Mouse (Mus musculus): ENCODE measurements at regions not wholly inside any gene's neighbourhood (a gene's known extent, or its start where the extent isn't known, plus 50 kb on each side); places are given as distances from the start of the nearest gene placed in this dataset.

GRCm38 (mm10) chr4:78970751-78971150, 759.0 kb upstream of the Ptprd start:
- ATAC-seq (ENCODE audit: low FRiP score), result no peak
- whole genome bisulfite sequencing, result 94% methylated on average over 2 of the region's 2 CpGs

GRCm38 (mm10) chr4:78943561-78943960, 731.8 kb upstream of the Ptprd start:
- WGBS, result 85% methylated on average over 1 of the region's 1 CpGs
- Histone ChIP-seq H3K4me3 (replicated peaks; ENCODE audit: low read length) (no peak overlapping the region), H3K36me3 (replicated peaks; ENCODE audit: control insufficient read depth, insufficient read depth) (no peaks in the 10 kb centered on the region), H3K4me2 (replicated peaks) (no peak overlapping the region), H3K4me1 (replicated peaks; ENCODE audit: control insufficient read depth, insufficient read depth, low read length) (no peaks in the 10 kb centered on the region), H3K9me3 (ENCODE audit: control insufficient read depth, low read length) (no peaks in the 10 kb centered on the region), H3K27ac (no peak overlapping the region), H3K9ac (no peak overlapping the region), H3K27me3 (ENCODE audit: control insufficient read depth, insufficient read depth, low read length) (no peaks in the 10 kb centered on the region)
- DNase-seq (ENCODE audit: low spot score) (no peak), ATAC-seq (ENCODE audit: low FRiP score) (no peak)

More at GRCm38 (mm10) chr4:78970751-78971150, 759.0 kb upstream of the Ptprd start:
- no peaks in the 10 kb centered on the region for H3K27me3 ChIP-seq (ENCODE audit: control insufficient read depth, insufficient read depth, low read length)
- no peaks in the 10 kb centered on the region for H3K36me3 ChIP-seq (replicated peaks; ENCODE audit: control insufficient read depth, insufficient read depth)
- no peak overlapping the region for H3K27ac ChIP-seq
- no peak overlapping the region for H3K4me2 ChIP-seq (replicated peaks)
- no peaks in the 10 kb centered on the region for H3K9me3 ChIP-seq (ENCODE audit: control insufficient read depth, low read length)
- H3K4me3 ChIP-seq (replicated peaks; ENCODE audit: low read length), result no peak overlapping the region
- no peaks in the 10 kb centered on the region for H3K4me1 ChIP-seq (replicated peaks; ENCODE audit: control insufficient read depth, insufficient read depth, low read length)
- DNase-seq (ENCODE audit: low spot score), result no peak
- H3K9ac ChIP-seq, result no peak overlapping the region

- H3K4me2 ChIP-seq (replicated peaks), result no peak overlapping the region
- H3K27ac ChIP-seq, result no peak overlapping the region
- no peaks in the 10 kb centered on the region for H3K36me3 ChIP-seq (replicated peaks; ENCODE audit: control insufficient read depth, insufficient read depth)
- WGBS, result 30% methylated on average over 1 of the region's 1 CpGs
- no peaks in the 10 kb centered on the region for H3K27me3 ChIP-seq (ENCODE audit: control insufficient read depth, insufficient read depth, low read length)
- H3K9ac ChIP-seq, result no peak overlapping the region
- DNase-seq (ENCODE audit: low spot score) (peak; percentile 37), ATAC-seq (ENCODE audit: low FRiP score) (peak; percentile 64; the same call in 1 of the 2 replicates)
- no peak overlapping the region for H3K4me3 ChIP-seq (replicated peaks; ENCODE audit: low read length)
- no peaks in the 10 kb centered on the region for H3K4me1 ChIP-seq (replicated peaks; ENCODE audit: control insufficient read depth, insufficient read depth, low read length)
- no peaks in the 10 kb centered on the region for H3K9me3 ChIP-seq (ENCODE audit: control insufficient read depth, low read length)
Measured at GRCm38 (mm10) chr4:78927144-78927543, 715.4 kb upstream of the Ptprd start.

- no peaks in the 10 kb centered on the region for H3K4me1 ChIP-seq (replicated peaks; ENCODE audit: control insufficient read depth, insufficient read depth, low read length)
- H3K4me3 ChIP-seq (replicated peaks; ENCODE audit: low read length), result no peak overlapping the region
- ATAC-seq (ENCODE audit: low FRiP score) (no peak), DNase-seq (ENCODE audit: low spot score) (no peak)
- no peaks in the 10 kb centered on the region for H3K27me3 ChIP-seq (ENCODE audit: control insufficient read depth, insufficient read depth, low read length)
- H3K4me2 ChIP-seq (replicated peaks), result no peak overlapping the region
- no peak overlapping the region for H3K9ac ChIP-seq
- H3K9me3 ChIP-seq (ENCODE audit: control insufficient read depth, low read length), result no peaks in the 10 kb centered on the region
- H3K36me3 ChIP-seq (replicated peaks; ENCODE audit: control insufficient read depth, insufficient read depth), result no peaks in the 10 kb centered on the region
- no peak overlapping the region for H3K27ac ChIP-seq
Measured at GRCm38 (mm10) chr4:78924086-78924485, 712.3 kb upstream of the Ptprd start.

All from hindbrain, embryonic 14.5 days (tissue).